ENCODE assay signal across 10 mouse cellular contexts in the genomic region with DNA sequence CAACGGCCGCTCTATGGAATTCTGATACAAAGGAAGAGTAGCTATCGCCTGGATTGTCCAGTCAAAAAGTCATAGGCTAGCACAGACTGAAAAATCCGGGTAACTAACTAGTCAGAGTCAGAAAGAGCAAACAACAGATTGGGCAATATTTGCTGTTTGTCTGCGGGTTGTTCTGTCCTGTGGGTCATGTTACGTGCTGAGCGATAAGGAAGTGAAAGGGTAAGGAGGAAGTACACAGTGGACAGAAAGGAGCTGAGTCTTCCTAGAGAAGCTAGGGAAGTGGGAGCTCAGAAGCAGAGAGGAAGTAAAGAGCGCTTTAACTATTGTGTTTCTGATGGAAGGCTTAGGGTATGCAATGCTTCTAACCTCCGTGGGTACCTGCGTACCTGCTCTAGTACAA. TPM values are rescaled to one million over a fixed set of nuclear protein-coding genes. Genes with fewer than 3 reads are reported as not detected.
A peak's percentile ranks its signal among the peaks of the same experiment; 100 is the strongest.
DNase-seq lines count a peak whose midpoint lies in the region; ATAC-seq and TF ChIP-seq lines count a peak whose summit lies in the region.
"Had no signal": no experiment of that assay in that cellular context is flagged by ENCODE, and none has a peak within 500 bp of the region (broad histone marks: within the 10 kb centered on the region; RNA-seq: fewer than 3 reads in every experiment).

No protein-coding gene starts in this region.

- 42% methylated on average over 10 of the region's 10 CpGs for WGBS in liver, embryonic 11.5 days
- 44% methylated on average over 10 of the region's 10 CpGs for WGBS in thymus, adult 2 months

- TF ChIP-seq POLR2A in thymus, adult 2 months (IDR thresholded peaks at IDR 0.05; ENCODE audit: control insufficient read depth, extremely low read depth, insufficient read depth, low read length, poor library complexity) = no peak

- DNase-seq in layer of hippocampus, adult 9-11 months = peak; percentile 82
- DNase-seq in layer of hippocampus, postnatal 36 days = no peak
- no peak for DNase-seq in G1E (ENCODE audit: low spot score)
- DNase-seq in liver, embryonic 11.5 days (ENCODE audit: low spot score) = no peak
- no peak for DNase-seq in thymus, adult 2 months
- DNase-seq in layer of hippocampus, adult 9-10 months (ENCODE audit: low spot score) = no peak
- DNase-seq in c-Kit-positive CD71-positive TER-119-positive erythroid progenitor cells, embryonic 14.5 days (ENCODE audit: low spot score) = no peak
- DNase-seq: thymus, postnatal 36 days had no signal

- H3K4me1 ChIP-seq in G1E (ENCODE audit: insufficient read depth, low read depth, low read length) = peaks cover 26% of the 10 kb centered on the region
- peaks cover 15% of the 10 kb centered on the region for H3K4me1 ChIP-seq in liver, embryonic 11.5 days (replicated peaks; ENCODE audit: control insufficient read depth, insufficient read depth, low read length)
- peaks cover 4% of the 10 kb centered on the region for H3K4me1 ChIP-seq in thymus, adult 2 months (replicated peaks; ENCODE audit: control insufficient read depth, insufficient read depth, low read length)

- no peak overlapping the region for H3K9ac ChIP-seq in liver, embryonic 11.5 days (ENCODE audit: low read depth, low read length)
- H3K9ac ChIP-seq: embryonic facial prominence, embryonic 15.5 days had no signal

- H3K27ac ChIP-seq in liver, embryonic 11.5 days (ENCODE audit: low read depth, low read length) = no peak overlapping the region; the same call in 1 of the 2 replicates
- H3K27ac ChIP-seq in thymus, adult 2 months (ENCODE audit: control insufficient read depth, insufficient read depth, low read length) = no peak overlapping the region
- H3K27ac ChIP-seq: embryonic facial prominence, embryonic 15.5 days had no signal

- no peaks in the 10 kb centered on the region for H3K9me3 ChIP-seq in G1E (replicated peaks)
- H3K9me3 ChIP-seq in liver, embryonic 11.5 days (ENCODE audit: control insufficient read depth, low read length) = no peaks in the 10 kb centered on the region
- H3K9me3 ChIP-seq: embryonic facial prominence, embryonic 15.5 days had no signal

- H3K4me3 ChIP-seq in G1E (ENCODE audit: low read depth, low read length) = no peak overlapping the region
- no peak overlapping the region for H3K4me3 ChIP-seq in liver, embryonic 11.5 days (ENCODE audit: low read depth, low read length)
- no peak overlapping the region for H3K4me3 ChIP-seq in thymus, adult 2 months (ENCODE audit: control insufficient read depth, insufficient read depth, low read length)
- H3K4me3 ChIP-seq: embryonic facial prominence, embryonic 15.5 days had no signal

- peak; percentile 58 for ATAC-seq in G1E (ENCODE audit: extremely low read depth, insufficient number of reproducible peaks, low FRiP score, poor library complexity, severe bottlenecking)
- ATAC-seq in liver, embryonic 11.5 days (replicated peaks; ENCODE audit: low FRiP score) = peak; percentile 75
- peak; percentile 84 for ATAC-seq in neutrophil, adult 5-6 weeks (ENCODE audit: extremely low read depth, insufficient number of reproducible peaks, low FRiP score, poor library complexity, severe bottlenecking)

- no peaks in the 10 kb centered on the region for H3K36me3 ChIP-seq in G1E (replicated peaks)
- H3K36me3 ChIP-seq in liver, embryonic 11.5 days (ENCODE audit: control insufficient read depth, insufficient read depth, low read length) = no peaks in the 10 kb centered on the region
- no peaks in the 10 kb centered on the region for H3K36me3 ChIP-seq in thymus, adult 2 months (ENCODE audit: control insufficient read depth, insufficient read depth, low read length)
- H3K36me3 ChIP-seq: embryonic facial prominence, embryonic 15.5 days had no signal

- TF ChIP-seq CTCF in G1E (IDR thresholded peaks at IDR 0.05; ENCODE audit: low read depth, low read length) = no peak
- no peak for TF ChIP-seq CTCF in thymus, adult 2 months (IDR thresholded peaks at IDR 0.05; ENCODE audit: borderline replicate concordance, control insufficient read depth, extremely low read depth, insufficient read depth, low read length, poor library complexity)

- H3K4me2 ChIP-seq in liver, embryonic 11.5 days = peak overlapping the region; percentile 6; the same call in 1 of the 2 replicates
- H3K4me2 ChIP-seq: embryonic facial prominence, embryonic 15.5 days had no signal

- H3K27me3 ChIP-seq in G1E (ENCODE audit: insufficient read depth, low read length) = no peaks in the 10 kb centered on the region
- H3K27me3 ChIP-seq in liver, embryonic 11.5 days (replicated peaks; ENCODE audit: control insufficient read depth, insufficient read depth, low read length) = no peaks in the 10 kb centered on the region
- H3K27me3 ChIP-seq in thymus, adult 2 months (ENCODE audit: control insufficient read depth, insufficient read depth, low read length) = no peaks in the 10 kb centered on the region
- H3K27me3 ChIP-seq: embryonic facial prominence, embryonic 15.5 days had no signal

RNA-seq across cellular contexts. Expression of a gene that starts 38.8 kb away (rescaled TPM):
- 10 to 100 TPM; 39.6 to 41.3 TPM for total RNA-seq in layer of hippocampus, postnatal 36 days (2021)
- total RNA-seq in G1E (2014; fragmentation: Nextera tagmentation) (83.5 and 101 TPM in 2 replicates), G1E (2017) (132 and 137 TPM in 2 replicates)
- polyA plus RNA-seq in G1E (2012) = 147 and 195 TPM in 2 replicates
- polyA plus RNA-seq in liver, embryonic 11.5 days (2014; fragmentation: Nextera tagmentation; extraction: Ambion mirVana) = 68.4 and 77.1 TPM in 2 replicates
- 252 and 259 TPM in 2 replicates for total RNA-seq in neutrophil, adult 5-6 weeks (2017)
- 25.5 and 27.2 TPM in 2 replicates for polyA plus RNA-seq in thymus, adult 2 months (2012; rRNA removed)
